In the genomic region with DNA sequence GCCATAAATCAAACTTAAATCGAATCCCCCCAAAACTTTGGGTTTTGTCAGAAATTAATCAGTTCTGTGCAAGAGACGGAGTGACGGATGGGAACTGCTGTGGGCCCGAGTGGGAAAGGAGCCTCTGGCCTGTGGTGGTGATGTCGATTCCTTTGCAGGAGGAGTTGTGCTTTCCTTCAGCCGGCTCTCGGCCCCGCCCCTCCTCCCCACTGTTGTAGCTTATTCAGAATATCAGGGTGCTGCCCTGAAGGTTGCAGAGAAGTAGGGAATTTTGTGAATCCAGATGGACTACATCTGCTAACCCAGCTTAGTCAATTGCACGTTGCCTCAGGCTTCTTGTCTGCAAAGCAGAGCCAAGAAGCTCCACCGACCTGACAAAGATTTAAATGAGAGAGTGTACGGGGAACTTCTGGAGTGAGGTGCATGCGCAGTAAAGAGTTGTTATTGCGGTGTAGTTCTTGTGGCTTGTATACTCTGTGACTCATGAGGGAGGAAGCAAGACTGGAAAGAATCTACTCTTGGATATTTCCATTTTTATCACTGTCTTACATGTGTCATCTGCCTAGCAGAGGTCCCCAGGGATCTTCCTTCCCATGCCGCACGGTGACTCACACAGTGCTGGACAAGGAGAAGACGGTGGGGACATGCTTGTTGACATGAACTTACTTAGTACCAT, we compare ENCODE assay signal across 10 mouse cellular contexts. TPM values are rescaled to one million over a fixed set of nuclear protein-coding genes. Genes with fewer than 3 reads are reported as not detected.
DNase-seq lines count a peak whose midpoint lies in the region; ATAC-seq and TF ChIP-seq lines count a peak whose summit lies in the region.
"Had no signal": no experiment of that assay in that cellular context is flagged by ENCODE, and none has a peak within 500 bp of the region (broad histone marks: within the 10 kb centered on the region; RNA-seq: fewer than 3 reads in every experiment).

No protein-coding gene starts in this region.

- H3K4me3 ChIP-seq in limb, embryonic 12.5 days (replicated peaks), result no peak overlapping the region
- H3K4me3 ChIP-seq in limb, embryonic 10.5 days, result no peak overlapping the region
- H3K4me3 ChIP-seq in liver, postnatal 0 days (ENCODE audit: low read depth, low read length), result no peak overlapping the region
- H3K4me3 ChIP-seq: heart, embryonic 15.5 days had no signal

- ATAC-seq in limb, embryonic 12.5 days (ENCODE audit: insufficient number of reproducible peaks, insufficient read depth, low FRiP score, low TSS enrichment, low read depth), result no peak
- peak; percentile 55 for ATAC-seq in liver, postnatal 0 days

- 80% methylated on average over 16 of the region's 16 CpGs for WGBS in limb, embryonic 12.5 days
- 84% methylated on average over 16 of the region's 16 CpGs for WGBS in limb, embryonic 10.5 days
- WGBS in liver, postnatal 0 days (ENCODE audit: insufficient replicate concordance), result 69% methylated on average over 16 of the region's 16 CpGs

- H3K4me1 ChIP-seq in limb, embryonic 12.5 days (replicated peaks), result no peaks in the 10 kb centered on the region; the same call in 1 of the 2 replicates
- H3K4me1 ChIP-seq in limb, embryonic 10.5 days, result no peaks in the 10 kb centered on the region
- H3K4me1 ChIP-seq in liver, postnatal 0 days (ENCODE audit: insufficient read depth), result no peaks in the 10 kb centered on the region
- H3K4me1 ChIP-seq: heart, embryonic 15.5 days had no signal

- H3K9ac ChIP-seq in limb, embryonic 12.5 days (replicated peaks), result no peak overlapping the region
- no peak overlapping the region for H3K9ac ChIP-seq in liver, postnatal 0 days (replicated peaks)
- H3K9ac ChIP-seq: heart, embryonic 15.5 days; lung, embryonic 14.5 days had no signal

- peaks cover 32% of the 10 kb centered on the region for H3K36me3 ChIP-seq in limb, embryonic 12.5 days
- H3K36me3 ChIP-seq in limb, embryonic 10.5 days, result peaks cover 31% of the 10 kb centered on the region
- peaks cover 23% of the 10 kb centered on the region for H3K36me3 ChIP-seq in liver, postnatal 0 days (replicated peaks; ENCODE audit: insufficient read depth, low read length)

- H3K4me2 ChIP-seq in limb, embryonic 12.5 days, result no peak overlapping the region
- no peak overlapping the region for H3K4me2 ChIP-seq in liver, postnatal 0 days (ENCODE audit: low read depth, low read length)
- H3K4me2 ChIP-seq: heart, embryonic 15.5 days; lung, embryonic 14.5 days had no signal

- H3K27me3 ChIP-seq in limb, embryonic 12.5 days, result no peaks in the 10 kb centered on the region
- H3K27me3 ChIP-seq in limb, embryonic 10.5 days (ENCODE audit: low read depth, poor library complexity, severe bottlenecking), result no peaks in the 10 kb centered on the region
- no peaks in the 10 kb centered on the region for H3K27me3 ChIP-seq in liver, postnatal 0 days (ENCODE audit: insufficient read depth, low read length)
- H3K27me3 ChIP-seq: heart, embryonic 15.5 days had no signal

- no peak for TF ChIP-seq CTCF in liver, postnatal 0 days (IDR thresholded peaks at IDR 0.05; ENCODE audit: low read depth)

- TF ChIP-seq EP300 in liver, postnatal 0 days (IDR thresholded peaks at IDR 0.05; ENCODE audit: low read depth), result no peak

- 0 out of 2 replicates have a peak overlapping the region, but pooled peaks have one; percentile 45 for H3K27ac ChIP-seq in limb, embryonic 12.5 days
- H3K27ac ChIP-seq in limb, embryonic 10.5 days, result no peak overlapping the region
- H3K27ac ChIP-seq in liver, postnatal 0 days (ENCODE audit: low read depth), result no peak overlapping the region
- H3K27ac ChIP-seq: heart, embryonic 15.5 days had no signal

- no peak for DNase-seq in limb, embryonic 10.5 days (ENCODE audit: low spot score)
- peak; percentile 94 for DNase-seq in NIH3T3 (ENCODE audit: low read depth)
- peak; percentile 59 for DNase-seq in adrenal gland, postnatal 25 days
- DNase-seq in liver, postnatal 0 days, result no peak
- no peak for DNase-seq in c-Kit-positive CD71-positive TER-119-positive erythroid progenitor cells, embryonic 14.5 days (ENCODE audit: low spot score)
- no peak for DNase-seq in layer of hippocampus, adult 9-10 months (ENCODE audit: low spot score)
- DNase-seq: lung, embryonic 14.5 days; thymus, postnatal 14 days had no signal

- peaks cover 6% of the 10 kb centered on the region; the same call in 1 of the 2 replicates for H3K9me3 ChIP-seq in limb, embryonic 12.5 days
- no peaks in the 10 kb centered on the region for H3K9me3 ChIP-seq in limb, embryonic 10.5 days (replicated peaks)
- H3K9me3 ChIP-seq in liver, postnatal 0 days (ENCODE audit: low read length), result peaks cover 4% of the 10 kb centered on the region; the same call in 1 of the 2 replicates
- H3K9me3 ChIP-seq: heart, embryonic 15.5 days had no signal

RNA-seq across cellular contexts. Expression of gene Dnajb12, which starts 54.1 kb away (rescaled TPM):
- 17.6 and 20.7 TPM in 2 replicates for polyA plus RNA-seq in limb, embryonic 12.5 days (2016; fragmentation: Nextera tagmentation; extraction: Ambion mirVana)
- 25.8 and 28.2 TPM in 2 replicates for polyA plus RNA-seq in limb, embryonic 10.5 days (2016; fragmentation: Nextera tagmentation; extraction: Ambion mirVana)
- total RNA-seq in adrenal gland, postnatal 25 days (2021), result 65.1 and 69.2 TPM in 2 replicates
- 15.5 and 17.0 TPM in 2 replicates for polyA plus RNA-seq in liver, postnatal 0 days (2015; fragmentation: Nextera tagmentation; extraction: Ambion mirVana)

Comparison
In these comparisons a context has a peak if more than half of its experiments do, and no peak if none do; other contexts are left out.
1. DNase-seq: peak in NIH3T3 (single experiment) and adrenal gland, postnatal 25 days (single experiment); none in limb, embryonic 10.5 days (single experiment), liver, postnatal 0 days (single experiment), c-Kit-positive CD71-positive TER-119-positive erythroid progenitor cells, embryonic 14.5 days (single experiment) and layer of hippocampus, adult 9-10 months (single experiment).